Mouse (Mus musculus): ENCODE measurements around the gene Dact3.

Dact3 gene

GRCm38 (mm10) chr7:16918014-16918413 is 42.9 kb downstream of the Dact3 start:
- no peak for DNase-seq

- DNase-seq: no peak
Measured at GRCm38 (mm10) chr7:16918670-16919069, 43.6 kb downstream of the Dact3 start.

GRCm38 (mm10) chr7:16919395-16920149 is 44.5 kb downstream of the Dact3 start:
- DNase-seq: no peak

GRCm38 (mm10) chr7:16920150-16920579 is 45.0 kb downstream of the Dact3 start:
- no peak for DNase-seq

GRCm38 (mm10) chr7:16920818-16921791 is 46.0 kb downstream of the Dact3 start:
- no peak for DNase-seq

- no peak for DNase-seq
Measured at GRCm38 (mm10) chr7:16921881-16922335, 46.8 kb downstream of the Dact3 start.

- DNase-seq: no peak
Measured at GRCm38 (mm10) chr7:16922360-16922973, 47.4 kb downstream of the Dact3 start.

GRCm38 (mm10) chr7:16923283-16924036 is 48.3 kb downstream of the Dact3 start:
- DNase-seq: peak; percentile 41 to 66

GRCm38 (mm10) chr7:16924037-16924834 is 49.1 kb downstream of the Dact3 start, which contains the start of gene Calm3:
TSS of gene Calm3 (minus strand) at chr7:16924114.
- DNase-seq: peak; percentile 99

- no peak for DNase-seq
Measured at GRCm38 (mm10) chr7:16928341-16928740, 53.2 kb downstream of the Dact3 start.

GRCm38 (mm10) chr7:16930850-16931249 is 55.7 kb downstream of the Dact3 start:
- no peak for DNase-seq

- DNase-seq: peak in 1 of 2 experiments; percentile 65
Measured at GRCm38 (mm10) chr7:16931968-16932627, 57.0 kb downstream of the Dact3 start.

- DNase-seq: no peak
Measured at GRCm38 (mm10) chr7:16932704-16933577, 57.8 kb downstream of the Dact3 start.

Measured in thymus, adult 18-20 months (tissue).